Mouse (Mus musculus): ENCODE results near the gene Bcar3.

- TF ChIP-seq CTCF (IDR thresholded peaks at IDR 0.05; ENCODE audit: borderline replicate concordance, insufficient read depth, low read depth, low read length) = no peak
- TF ChIP-seq POLR2A (IDR thresholded peaks at IDR 0.05; ENCODE audit: borderline replicate concordance, insufficient read depth, low read length) = no peak
Observed at GRCm38 (mm10) chr3:122376841-122377464, 83.0 kb downstream of the Bcar3 start.

Data from cerebellum, adult 2 months (tissue).